15 mouse cellular contexts compared by ENCODE assay signal in genomic region chr5:97192656-97193055, GRCm38 (mm10).
"Had no signal": no experiment of that assay in that cellular context is flagged by ENCODE, and none has a peak within 500 bp of the region (broad histone marks: within the 10 kb centered on the region; RNA-seq: fewer than 3 reads in every experiment).

No protein-coding gene starts in this region.

- H3K36me3 ChIP-seq: kidney, embryonic 15.5 days; limb, embryonic 13.5 days; midbrain, embryonic 10.5 days; neural tube, embryonic 15.5 days had no signal

- H3K9me3 ChIP-seq: kidney, embryonic 15.5 days; limb, embryonic 13.5 days; midbrain, embryonic 10.5 days; neural tube, embryonic 15.5 days had no signal

- H3K4me1 ChIP-seq: kidney, embryonic 15.5 days had no signal

- H3K27me3 ChIP-seq: kidney, embryonic 15.5 days; limb, embryonic 13.5 days; neural tube, embryonic 15.5 days had no signal

- H3K4me2 ChIP-seq: kidney, embryonic 15.5 days; limb, embryonic 13.5 days; neural tube, embryonic 15.5 days had no signal

- H3K9ac ChIP-seq: kidney, embryonic 15.5 days; limb, embryonic 13.5 days; liver, embryonic 14.5 days; neural tube, embryonic 15.5 days had no signal

- H3K27ac ChIP-seq: kidney, embryonic 15.5 days; limb, embryonic 13.5 days; liver, embryonic 14.5 days; midbrain, embryonic 10.5 days; neural tube, embryonic 15.5 days had no signal

- DNase-seq: kidney, adult 2 months; kidney, postnatal 14 days; lung, adult 18-20 months; lung, postnatal 4 days; midbrain, embryonic 14.5 days; right cerebral cortex, adult 18-20 months; spleen, adult 18-20 months; thymus, postnatal 36 days had no signal

- ATAC-seq: lung, postnatal 0 days had no signal

- H3K4me3 ChIP-seq: kidney, embryonic 15.5 days; limb, embryonic 13.5 days; midbrain, embryonic 10.5 days; myocyte; neural tube, embryonic 15.5 days had no signal
